9 mouse cellular contexts compared by ENCODE assay signal in the genomic region with DNA sequence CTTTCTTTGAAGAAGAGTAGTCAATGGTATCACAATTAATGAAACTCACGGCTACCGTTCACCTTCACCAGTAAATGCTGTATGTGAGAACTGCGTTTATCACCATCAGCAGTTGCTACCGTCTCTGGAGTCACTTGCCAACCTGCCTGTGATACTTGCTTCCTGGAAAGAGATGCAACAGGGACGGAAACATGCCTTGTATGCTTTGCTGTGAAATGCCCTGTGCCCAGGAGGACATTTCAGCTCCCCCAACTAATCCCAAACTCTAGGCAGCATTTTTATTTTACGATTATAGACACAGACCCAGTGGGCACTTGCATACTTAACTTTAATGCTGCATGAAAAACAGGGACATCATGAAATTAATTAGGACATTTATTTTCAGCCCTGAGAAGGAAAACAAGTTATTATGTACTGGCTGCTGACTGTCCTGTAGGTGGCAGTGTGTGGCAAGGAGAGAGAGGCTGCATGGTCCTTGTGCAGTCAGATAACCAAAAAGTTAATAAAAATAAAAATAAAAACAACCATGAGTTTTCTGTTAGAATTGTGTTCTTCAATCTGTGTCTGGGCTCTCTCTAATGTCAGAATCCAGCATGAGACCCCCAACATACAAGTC.
DNase-seq lines count a peak whose midpoint lies in the region; ATAC-seq and TF ChIP-seq lines count a peak whose summit lies in the region.
"Had no signal": no experiment of that assay in that cellular context is flagged by ENCODE, and none has a peak within 500 bp of the region (broad histone marks: within the 10 kb centered on the region; RNA-seq: fewer than 3 reads in every experiment).

No protein-coding gene starts in this region.

- peak; percentile 32 to 56 for DNase-seq in adrenal gland, postnatal 36 days
- DNase-seq in embryonic facial prominence, embryonic 11.5 days (ENCODE audit: low spot score), result peak; percentile 68
- peak; percentile 3 for DNase-seq in induced T-regulatory cell, adult 2 months (ENCODE audit: low read depth)
- DNase-seq in left cerebral cortex, postnatal 4 days, result peak; percentile 66
- DNase-seq in c-Kit-positive CD71-positive TER-119-positive erythroid progenitor cells, embryonic 14.5 days (ENCODE audit: low spot score), result no peak

- no peak overlapping the region for H3K4me2 ChIP-seq in intestine, postnatal 0 days (replicated peaks; ENCODE audit: low read depth)
- no peak overlapping the region for H3K4me2 ChIP-seq in intestine, embryonic 16.5 days (ENCODE audit: low read depth, low read length)
- no peak overlapping the region for H3K4me2 ChIP-seq in embryonic facial prominence, embryonic 11.5 days (ENCODE audit: low read depth, low read length)
- H3K4me2 ChIP-seq in neural tube, embryonic 13.5 days, result no peak overlapping the region
- H3K4me2 ChIP-seq: limb, embryonic 15.5 days had no signal

- H3K36me3 ChIP-seq in intestine, postnatal 0 days (ENCODE audit: control insufficient read depth, insufficient read depth), result no peaks in the 10 kb centered on the region
- H3K36me3 ChIP-seq in intestine, embryonic 16.5 days (ENCODE audit: control insufficient read depth, insufficient read depth, low read length), result no peaks in the 10 kb centered on the region
- H3K36me3 ChIP-seq in embryonic facial prominence, embryonic 11.5 days (replicated peaks; ENCODE audit: control insufficient read depth, insufficient read depth, low read depth, low read length), result no peaks in the 10 kb centered on the region
- H3K36me3 ChIP-seq in neural tube, embryonic 13.5 days, result no peaks in the 10 kb centered on the region
- H3K36me3 ChIP-seq: limb, embryonic 15.5 days had no signal

- no peak for ATAC-seq in intestine, postnatal 0 days
- ATAC-seq in intestine, embryonic 16.5 days, result no peak
- no peak for ATAC-seq in embryonic facial prominence, embryonic 11.5 days (replicated peaks; ENCODE audit: insufficient number of reproducible peaks, low FRiP score, low TSS enrichment, low read depth)
- ATAC-seq in neural tube, embryonic 13.5 days (ENCODE audit: low read depth), result peak; percentile 89

- peak; percentile 75 for TF ChIP-seq CTCF in intestine, postnatal 0 days (IDR thresholded peaks at IDR 0.05; ENCODE audit: low read depth)

- WGBS in intestine, postnatal 0 days, result 61% methylated on average over 6 of the region's 6 CpGs
- 61% methylated on average over 6 of the region's 6 CpGs for WGBS in intestine, embryonic 16.5 days
- 58% methylated on average over 6 of the region's 6 CpGs for WGBS in embryonic facial prominence, embryonic 11.5 days
- WGBS in neural tube, embryonic 13.5 days, result 55% methylated on average over 6 of the region's 6 CpGs

- H3K4me1 ChIP-seq in intestine, postnatal 0 days (replicated peaks; ENCODE audit: control insufficient read depth, insufficient read depth, low read length), result no peaks in the 10 kb centered on the region
- H3K4me1 ChIP-seq in intestine, embryonic 16.5 days (ENCODE audit: control insufficient read depth, insufficient read depth, low read length), result no peaks in the 10 kb centered on the region
- no peaks in the 10 kb centered on the region for H3K4me1 ChIP-seq in embryonic facial prominence, embryonic 11.5 days (ENCODE audit: control insufficient read depth, insufficient read depth, low read length)
- no peaks in the 10 kb centered on the region for H3K4me1 ChIP-seq in neural tube, embryonic 13.5 days (replicated peaks)
- H3K4me1 ChIP-seq: limb, embryonic 15.5 days had no signal

- intact Hi-C loops in left cerebral cortex, postnatal 4 days (cut with DNase I), result no loop called here

- H3K27ac ChIP-seq in intestine, postnatal 0 days (ENCODE audit: low read depth, low read length), result no peak overlapping the region
- H3K27ac ChIP-seq in intestine, embryonic 16.5 days (ENCODE audit: low read length), result no peak overlapping the region
- no peak overlapping the region for H3K27ac ChIP-seq in embryonic facial prominence, embryonic 11.5 days (replicated peaks; ENCODE audit: low read depth, low read length)
- no peak overlapping the region for H3K27ac ChIP-seq in neural tube, embryonic 13.5 days (replicated peaks)
- H3K27ac ChIP-seq: limb, embryonic 15.5 days had no signal

- H3K4me3 ChIP-seq in intestine, postnatal 0 days (ENCODE audit: low read depth, low read length), result no peak overlapping the region
- no peak overlapping the region for H3K4me3 ChIP-seq in intestine, embryonic 16.5 days (ENCODE audit: low read length)
- no peak overlapping the region for H3K4me3 ChIP-seq in embryonic facial prominence, embryonic 11.5 days (ENCODE audit: low read depth, low read length)
- no peak overlapping the region for H3K4me3 ChIP-seq in neural tube, embryonic 13.5 days
- H3K4me3 ChIP-seq: limb, embryonic 15.5 days had no signal

- no peaks in the 10 kb centered on the region for H3K27me3 ChIP-seq in intestine, postnatal 0 days (replicated peaks; ENCODE audit: control insufficient read depth, insufficient read depth, low read length)
- H3K27me3 ChIP-seq in intestine, embryonic 16.5 days (replicated peaks; ENCODE audit: control insufficient read depth, insufficient read depth, low read length), result no peaks in the 10 kb centered on the region
- no peaks in the 10 kb centered on the region for H3K27me3 ChIP-seq in embryonic facial prominence, embryonic 11.5 days (ENCODE audit: control insufficient read depth, insufficient read depth, low read length)
- no peaks in the 10 kb centered on the region for H3K27me3 ChIP-seq in neural tube, embryonic 13.5 days
- H3K27me3 ChIP-seq: limb, embryonic 15.5 days had no signal

- H3K9me3 ChIP-seq in intestine, postnatal 0 days (ENCODE audit: control insufficient read depth), result no peaks in the 10 kb centered on the region
- H3K9me3 ChIP-seq in intestine, embryonic 16.5 days (ENCODE audit: control insufficient read depth, low read length), result no peaks in the 10 kb centered on the region
- no peaks in the 10 kb centered on the region for H3K9me3 ChIP-seq in embryonic facial prominence, embryonic 11.5 days (replicated peaks; ENCODE audit: control insufficient read depth, low read length)
- no peaks in the 10 kb centered on the region for H3K9me3 ChIP-seq in neural tube, embryonic 13.5 days
- H3K9me3 ChIP-seq: limb, embryonic 15.5 days had no signal

- no peak overlapping the region for H3K9ac ChIP-seq in intestine, postnatal 0 days (ENCODE audit: low read depth, low read length)
- no peak overlapping the region for H3K9ac ChIP-seq in intestine, embryonic 16.5 days (ENCODE audit: low read depth, low read length)
- H3K9ac ChIP-seq in embryonic facial prominence, embryonic 11.5 days (replicated peaks; ENCODE audit: low read length), result no peak overlapping the region
- H3K9ac ChIP-seq in neural tube, embryonic 13.5 days, result no peak overlapping the region
- H3K9ac ChIP-seq: limb, embryonic 15.5 days had no signal
